Mouse (Mus musculus): ENCODE data around the gene Jade1. TPM values are rescaled to one million over a fixed set of nuclear protein-coding genes. Genes with fewer than 3 reads are reported as not detected.

Jade1 gene
- polyA plus RNA-seq, 1 experiment = 37.0 TPM

DNA sequence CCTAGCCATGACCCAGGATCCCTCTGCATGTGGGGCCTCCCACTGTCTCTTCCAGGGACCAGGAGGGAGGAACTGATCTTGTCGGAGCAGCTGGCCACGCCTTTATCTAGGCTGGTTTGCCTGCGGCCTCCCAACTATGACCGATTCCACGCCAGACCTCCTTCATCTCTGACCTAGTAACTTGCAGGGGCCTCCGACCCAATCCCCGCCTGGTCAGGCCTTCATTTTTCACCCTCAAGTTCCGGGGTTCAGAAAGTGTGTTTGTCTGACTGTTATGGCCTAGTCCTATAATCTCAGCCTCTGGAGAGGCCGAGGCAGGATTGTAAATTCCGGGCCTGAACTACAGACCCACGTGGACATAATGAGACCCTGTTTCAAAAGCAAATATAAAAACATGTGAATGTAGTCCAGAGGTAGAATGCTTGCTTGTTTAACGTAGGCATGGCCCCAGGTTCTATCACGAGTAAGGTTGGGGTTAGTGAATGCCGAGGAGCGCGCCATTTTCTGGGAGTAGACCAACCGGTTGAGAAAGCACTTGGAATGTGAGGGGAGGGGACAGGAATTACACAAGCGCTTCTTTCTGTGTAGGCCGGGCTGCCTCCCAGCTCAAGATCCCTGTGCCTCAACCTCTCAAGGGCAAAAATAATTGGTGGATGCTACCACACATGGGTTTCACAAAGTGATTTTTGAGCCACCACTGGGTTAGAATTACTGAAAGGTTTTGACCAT is 1.9 kb downstream of the Jade1 start:
- Histone ChIP-seq H3K27ac (ENCODE audit: insufficient read depth, low read length) (no peak overlapping the region), H3K4me1 (ENCODE audit: control insufficient read depth, insufficient read depth, low read length) (no peaks in the 10 kb centered on the region; the same call in 1 of the 2 replicates), H3K4me3 (ENCODE audit: insufficient read depth, low read length) (no peak overlapping the region)
- no peak for TF ChIP-seq POLR2A (IDR thresholded peaks at IDR 0.05; ENCODE audit: low read depth, low read length)
- TF ChIP-seq CTCF (IDR thresholded peaks at IDR 0.05; ENCODE audit: borderline replicate concordance, insufficient read depth, low read length) = no peak

- Histone ChIP-seq H3K27ac (ENCODE audit: insufficient read depth, low read length) (no peak overlapping the region), H3K4me3 (ENCODE audit: insufficient read depth, low read length) (no peak overlapping the region), H3K4me1 (ENCODE audit: control insufficient read depth, insufficient read depth, low read length) (no peaks in the 10 kb centered on the region)
- TF ChIP-seq POLR2A (IDR thresholded peaks at IDR 0.05; ENCODE audit: low read depth, low read length) (no peak), CTCF (IDR thresholded peaks at IDR 0.05; ENCODE audit: borderline replicate concordance, insufficient read depth, low read length) (no peak)
These were observed 5.0 kb downstream of the Jade1 start for GRCm38 (mm10) chr3:41560489-41560888.

DNA sequence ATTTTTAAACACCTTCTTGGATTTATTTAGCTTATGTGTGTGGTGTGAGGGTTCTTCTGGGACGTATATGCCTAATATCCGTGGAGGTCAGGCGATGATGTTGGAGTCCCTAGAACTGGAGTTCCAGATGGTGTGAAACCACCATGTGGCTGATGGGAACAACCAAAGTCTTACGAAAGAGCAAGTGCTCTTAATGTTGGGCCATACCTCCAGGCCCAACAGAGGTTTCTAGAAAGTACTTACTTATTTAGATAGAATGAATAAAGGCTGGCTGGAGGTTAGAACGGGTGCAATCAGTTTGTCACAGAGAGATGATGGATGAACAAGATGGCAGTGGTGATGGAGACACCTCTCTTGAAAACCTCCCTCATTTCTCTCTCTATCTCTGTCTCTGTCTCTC is 6.3 kb downstream of the Jade1 start:
- TF ChIP-seq CTCF (IDR thresholded peaks at IDR 0.05; ENCODE audit: borderline replicate concordance, insufficient read depth, low read length) = no peak
- no peak for TF ChIP-seq POLR2A (IDR thresholded peaks at IDR 0.05; ENCODE audit: low read depth, low read length)
- Histone ChIP-seq H3K4me1 (ENCODE audit: control insufficient read depth, insufficient read depth, low read length) (no peaks in the 10 kb centered on the region), H3K27ac (ENCODE audit: insufficient read depth, low read length) (no peak overlapping the region), H3K4me3 (ENCODE audit: insufficient read depth, low read length) (no peak overlapping the region)

GRCm38 (mm10) chr3:41563211-41563931 is 7.8 kb downstream of the Jade1 start:
- H3K27ac ChIP-seq (ENCODE audit: insufficient read depth, low read length) = peak overlapping the region; percentile 89
- H3K4me3 ChIP-seq (ENCODE audit: insufficient read depth, low read length) = peak overlapping the region; percentile 79
- TF ChIP-seq CTCF (IDR thresholded peaks at IDR 0.05; ENCODE audit: borderline replicate concordance, insufficient read depth, low read length) (peak; percentile 40; the same call in 1 of the 2 replicates), POLR2A (IDR thresholded peaks at IDR 0.05; ENCODE audit: low read depth, low read length) (peak; percentile 48; the same call in 1 of the 2 replicates)
- H3K4me1 ChIP-seq (ENCODE audit: control insufficient read depth, insufficient read depth, low read length) = no peaks in the 10 kb centered on the region

DNA sequence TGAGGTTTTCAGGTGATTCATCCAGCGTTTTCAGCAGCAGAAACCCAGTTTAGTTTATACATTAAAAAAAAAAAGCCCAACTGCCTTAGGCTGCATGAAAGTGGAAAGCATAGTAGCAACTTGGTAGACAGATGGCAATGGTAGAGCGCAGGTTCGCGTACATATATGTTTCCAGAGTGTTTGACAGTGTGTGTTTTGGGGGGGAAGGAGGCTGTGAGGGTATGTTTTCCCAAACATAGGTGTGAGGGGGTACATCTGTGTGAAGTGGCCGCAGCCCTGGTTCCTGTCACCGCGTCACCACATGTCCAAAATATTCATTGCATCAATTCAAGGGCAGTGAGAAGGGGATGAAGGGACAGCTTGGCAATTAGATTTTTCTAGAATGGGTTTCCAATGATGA is 8.5 kb downstream of the Jade1 start:
- Histone ChIP-seq H3K27ac (ENCODE audit: insufficient read depth, low read length) (peak overlapping the region; percentile 89), H3K4me1 (ENCODE audit: control insufficient read depth, insufficient read depth, low read length) (no peaks in the 10 kb centered on the region), H3K4me3 (ENCODE audit: insufficient read depth, low read length) (peak overlapping the region; percentile 79)
- 0 out of 2 replicates have a peak, but pooled peaks have one; percentile 1 for TF ChIP-seq POLR2A (IDR thresholded peaks at IDR 0.05; ENCODE audit: low read depth, low read length)
- TF ChIP-seq CTCF (IDR thresholded peaks at IDR 0.05; ENCODE audit: borderline replicate concordance, insufficient read depth, low read length) = no peak

GRCm38 (mm10) chr3:41564471-41565213 is 9.1 kb downstream of the Jade1 start:
- H3K27ac ChIP-seq (ENCODE audit: insufficient read depth, low read length) = peak overlapping the region; percentile 89
- TF ChIP-seq POLR2A (IDR thresholded peaks at IDR 0.05; ENCODE audit: low read depth, low read length) (peak; percentile 62), CTCF (IDR thresholded peaks at IDR 0.05; ENCODE audit: borderline replicate concordance, insufficient read depth, low read length) (no peak)
- no peaks in the 10 kb centered on the region for H3K4me1 ChIP-seq (ENCODE audit: control insufficient read depth, insufficient read depth, low read length)
- H3K4me3 ChIP-seq (ENCODE audit: insufficient read depth, low read length) = peak overlapping the region; percentile 79

DNA sequence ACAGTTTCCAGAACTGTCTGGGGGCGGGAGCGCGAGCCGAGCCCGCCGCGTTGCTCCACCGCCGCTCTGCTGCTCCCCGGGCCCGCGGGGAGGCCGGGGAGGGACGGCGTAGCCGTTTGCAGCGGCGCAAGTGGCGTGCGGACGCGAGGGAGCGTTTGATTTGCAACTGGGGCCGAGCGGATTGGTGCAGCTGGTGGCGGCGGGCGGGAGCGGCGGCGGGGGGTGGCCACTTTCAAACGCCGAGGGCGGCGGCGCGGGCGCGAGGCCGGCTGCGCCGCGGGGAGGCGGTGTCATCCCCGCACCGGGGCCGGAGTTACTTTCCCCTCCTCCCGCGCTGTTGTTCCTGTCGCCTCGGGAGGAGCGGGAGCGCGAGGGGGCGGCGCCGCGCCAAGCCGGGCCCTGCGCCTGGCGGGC is 9.9 kb downstream of the Jade1 start:
- Histone ChIP-seq H3K4me3 (ENCODE audit: insufficient read depth, low read length) (peak overlapping the region; percentile 76), H3K4me1 (ENCODE audit: control insufficient read depth, insufficient read depth, low read length) (no peaks in the 10 kb centered on the region), H3K27ac (ENCODE audit: insufficient read depth, low read length) (peak overlapping the region; percentile 82)
- TF ChIP-seq POLR2A (IDR thresholded peaks at IDR 0.05; ENCODE audit: low read depth, low read length) (peak; percentile 64), CTCF (IDR thresholded peaks at IDR 0.05; ENCODE audit: borderline replicate concordance, insufficient read depth, low read length) (no peak)

DNA sequence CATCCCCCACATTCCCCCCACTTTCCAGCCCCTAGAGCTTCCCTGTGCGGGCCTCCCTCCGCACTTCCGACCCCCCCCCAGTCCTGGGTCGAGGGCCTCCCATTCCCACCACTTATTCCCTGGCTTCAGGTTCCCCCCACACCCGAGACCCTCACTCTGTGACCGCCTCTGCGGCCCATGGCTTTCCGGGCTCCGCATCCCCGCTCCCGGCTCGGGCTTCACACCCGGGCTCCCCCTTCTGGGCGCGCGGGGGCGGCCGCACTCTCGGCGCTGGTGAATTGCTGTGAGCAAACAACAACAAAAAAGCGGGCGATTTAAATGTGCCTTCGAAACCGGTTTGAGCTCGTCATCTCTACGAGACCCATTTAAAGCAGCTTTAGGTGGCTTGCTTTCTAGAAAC is 10.4 kb downstream of the Jade1 start:
- Histone ChIP-seq H3K4me3 (ENCODE audit: insufficient read depth, low read length) (peak overlapping the region; percentile 76), H3K4me1 (ENCODE audit: control insufficient read depth, insufficient read depth, low read length) (no peaks in the 10 kb centered on the region), H3K27ac (ENCODE audit: insufficient read depth, low read length) (peak overlapping the region; percentile 70)
- TF ChIP-seq CTCF (IDR thresholded peaks at IDR 0.05; ENCODE audit: borderline replicate concordance, insufficient read depth, low read length) = no peak
- TF ChIP-seq POLR2A (IDR thresholded peaks at IDR 0.05; ENCODE audit: low read depth, low read length) = no peak

DNA sequence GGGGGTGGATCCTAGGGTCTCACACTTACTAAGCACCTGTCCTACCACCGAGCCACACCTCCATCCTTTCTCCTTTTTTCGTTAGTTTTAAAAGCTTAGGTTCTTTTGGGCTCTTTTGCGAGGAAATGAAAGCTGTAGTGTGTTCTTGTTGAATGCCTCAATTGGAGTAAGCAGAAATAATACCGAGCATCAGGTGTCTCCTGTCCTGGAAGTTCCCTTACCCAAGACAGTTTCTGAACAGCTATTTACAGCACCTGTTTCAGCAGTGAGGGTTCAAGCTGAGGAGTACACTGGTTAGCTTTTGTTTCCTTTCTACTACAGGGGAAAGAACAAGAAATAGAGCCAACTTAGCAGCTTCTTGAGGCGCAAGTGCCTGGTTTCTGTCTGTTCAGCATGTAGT is 14.4 kb downstream of the Jade1 start:
- Histone ChIP-seq H3K4me1 (ENCODE audit: control insufficient read depth, insufficient read depth, low read length) (peaks cover 5% of the 10 kb centered on the region; the same call in 1 of the 2 replicates), H3K27ac (ENCODE audit: insufficient read depth, low read length) (no peak overlapping the region), H3K4me3 (ENCODE audit: insufficient read depth, low read length) (no peak overlapping the region)
- TF ChIP-seq CTCF (IDR thresholded peaks at IDR 0.05; ENCODE audit: borderline replicate concordance, insufficient read depth, low read length) (no peak), POLR2A (IDR thresholded peaks at IDR 0.05; ENCODE audit: low read depth, low read length) (no peak)
